Mouse (Mus musculus) erythroid progenitor cell, adult 5-6 weeks (primary cell): Measurements from ENCODE around the gene Tmem95. TPM values are rescaled to one million over a fixed set of nuclear protein-coding genes. Genes with fewer than 3 reads are reported as not detected.

Experiments used
- total RNA-seq, 2 experiments: library from RNA; stranded (forward) in 1 of 2; stranded (reverse) in 1 of 2; fragments of 150-400 nt in 1 of 2; fragments of 186-747, 209-891 nt in 1 of 2; gene quantifications; 2 replicates each; pipeline versions ENCODE4 v1.2.3 to v1.2.4; 2015 to 2017; ENCODE audit warnings: low replicate concordance in 2 of 2

Tmem95 gene
- total RNA-seq, 2 experiments from 2014 or later = not detected

Other genes with a start within 250 kb of the Tmem95 start
Only the 30 nearest of the 40 such genes appear.
- gene Polr2a, start 119.4 kb downstream of the Tmem95 start, total RNA-seq (2015; ENCODE audit: low replicate concordance) = 124 and 145 TPM in 2 replicates
- 131 and 162 TPM in 2 replicates for gene Polr2a, start 119.4 kb downstream of the Tmem95 start, total RNA-seq (2017; ENCODE audit: low replicate concordance)
- gene Slc35g3, start 116.0 kb downstream of the Tmem95 start, total RNA-seq (2015; ENCODE audit: low replicate concordance) = not detected in 2 replicates
- not detected in 2 replicates for gene Slc35g3, start 116.0 kb downstream of the Tmem95 start, total RNA-seq (2017; ENCODE audit: low replicate concordance)
- 2.9 and 3.8 TPM in 2 replicates for gene Zbtb4, start 112.1 kb downstream of the Tmem95 start, total RNA-seq (2015; ENCODE audit: low replicate concordance)
- gene Zbtb4, start 112.1 kb downstream of the Tmem95 start, total RNA-seq (2017; ENCODE audit: low replicate concordance) = 0.77 and 3.0 TPM in 2 replicates
- gene Chrnb1, start 82.1 kb downstream of the Tmem95 start, total RNA-seq (2015; ENCODE audit: low replicate concordance) = not detected in 2 replicates
- gene Chrnb1, start 82.1 kb downstream of the Tmem95 start, total RNA-seq (2017; ENCODE audit: low replicate concordance) = 0.77 TPM in 1 of 2 replicates, not detected in the other
- gene Fgf11, start 76.2 kb downstream of the Tmem95 start, total RNA-seq (2015; ENCODE audit: low replicate concordance) = not detected in 2 replicates
- gene Fgf11, start 76.2 kb downstream of the Tmem95 start, total RNA-seq (2017; ENCODE audit: low replicate concordance) = not detected in 2 replicates
- not detected in 2 replicates for gene Tmem102, start 72.4 kb downstream of the Tmem95 start, total RNA-seq (2015; ENCODE audit: low replicate concordance)
- gene Tmem102, start 72.4 kb downstream of the Tmem95 start, total RNA-seq (2017; ENCODE audit: low replicate concordance) = not detected in 2 replicates
- not detected in 2 replicates for gene Gm39566, start 62.7 kb downstream of the Tmem95 start, total RNA-seq (2015; ENCODE audit: low replicate concordance)
- not detected in 2 replicates for gene Gm39566, start 62.7 kb downstream of the Tmem95 start, total RNA-seq (2017; ENCODE audit: low replicate concordance)
- gene Spem2, start 59.6 kb downstream of the Tmem95 start, total RNA-seq (2015; ENCODE audit: low replicate concordance) = not detected in 2 replicates
- not detected in 2 replicates for gene Spem2, start 59.6 kb downstream of the Tmem95 start, total RNA-seq (2017; ENCODE audit: low replicate concordance)
- gene Spem1, start 55.8 kb downstream of the Tmem95 start, total RNA-seq (2015; ENCODE audit: low replicate concordance) = not detected in 2 replicates
- gene Spem1, start 55.8 kb downstream of the Tmem95 start, total RNA-seq (2017; ENCODE audit: low replicate concordance) = not detected in 2 replicates
- 0.72 and 0.84 TPM in 2 replicates for gene Nlgn2, start 40.2 kb downstream of the Tmem95 start, total RNA-seq (2015; ENCODE audit: low replicate concordance)
- 0.08 and 0.26 TPM in 2 replicates for gene Nlgn2, start 40.2 kb downstream of the Tmem95 start, total RNA-seq (2017; ENCODE audit: low replicate concordance)
- 258 and 276 TPM in 2 replicates for gene Tmem256, start 39.5 kb downstream of the Tmem95 start, total RNA-seq (2015; ENCODE audit: low replicate concordance)
- gene Tmem256, start 39.5 kb downstream of the Tmem95 start, total RNA-seq (2017; ENCODE audit: low replicate concordance) = 123 and 303 TPM in 2 replicates
- gene Plscr3, start 31.6 kb downstream of the Tmem95 start, total RNA-seq (2015; ENCODE audit: low replicate concordance) = 24.9 and 26.0 TPM in 2 replicates
- gene Plscr3, start 31.6 kb downstream of the Tmem95 start, total RNA-seq (2017; ENCODE audit: low replicate concordance) = 15.1 and 27.7 TPM in 2 replicates
- gene Tnk1, start 19.3 kb downstream of the Tmem95 start, total RNA-seq (2015; ENCODE audit: low replicate concordance) = 5.9 and 6.8 TPM in 2 replicates
- 7.3 and 8.1 TPM in 2 replicates for gene Tnk1, start 19.3 kb downstream of the Tmem95 start, total RNA-seq (2017; ENCODE audit: low replicate concordance)
- 0.72 and 0.84 TPM in 2 replicates for gene Kctd11, start 3.4 kb upstream of the Tmem95 start, total RNA-seq (2015; ENCODE audit: low replicate concordance)
- gene Kctd11, start 3.4 kb upstream of the Tmem95 start, total RNA-seq (2017; ENCODE audit: low replicate concordance) = 0.13 TPM in 1 of 2 replicates, not detected in the other
- 9.4 and 12.6 TPM in 2 replicates for gene Acap1, start 17.5 kb upstream of the Tmem95 start, total RNA-seq (2015; ENCODE audit: low replicate concordance)
- gene Acap1, start 17.5 kb upstream of the Tmem95 start, total RNA-seq (2017; ENCODE audit: low replicate concordance) = 8.5 and 11.6 TPM in 2 replicates
- 2.5 TPM in 1 of 2 replicates, not detected in the other for gene 2810408A11Rik, start 23.0 kb upstream of the Tmem95 start, total RNA-seq (2015; ENCODE audit: low replicate concordance)
- gene 2810408A11Rik, start 23.0 kb upstream of the Tmem95 start, total RNA-seq (2017; ENCODE audit: low replicate concordance) = 0.51 TPM in 1 of 2 replicates, not detected in the other
- 8.6 and 8.8 TPM in 2 replicates for gene Neurl4, start 23.1 kb upstream of the Tmem95 start, total RNA-seq (2015; ENCODE audit: low replicate concordance)
- gene Neurl4, start 23.1 kb upstream of the Tmem95 start, total RNA-seq (2017; ENCODE audit: low replicate concordance) = 23.2 and 59.7 TPM in 2 replicates
- gene Gps2, start 35.9 kb upstream of the Tmem95 start, total RNA-seq (2015; ENCODE audit: low replicate concordance) = 268 and 359 TPM in 2 replicates
- gene Gps2, start 35.9 kb upstream of the Tmem95 start, total RNA-seq (2017; ENCODE audit: low replicate concordance) = 130 and 161 TPM in 2 replicates
- gene Eif5a, start 43.9 kb upstream of the Tmem95 start, total RNA-seq (2015; ENCODE audit: low replicate concordance) = 394 and 471 TPM in 2 replicates
- gene Eif5a, start 43.9 kb upstream of the Tmem95 start, total RNA-seq (2017; ENCODE audit: low replicate concordance) = 246 and 254 TPM in 2 replicates
- not detected in 2 replicates for gene Ybx2, start 57.8 kb upstream of the Tmem95 start, total RNA-seq (2015; ENCODE audit: low replicate concordance)
- 3.9 TPM in 1 of 2 replicates, not detected in the other for gene Ybx2, start 57.8 kb upstream of the Tmem95 start, total RNA-seq (2017; ENCODE audit: low replicate concordance)
- gene Slc2a4, start 70.2 kb upstream of the Tmem95 start, total RNA-seq (2015; ENCODE audit: low replicate concordance) = 94.7 and 103 TPM in 2 replicates
- gene Slc2a4, start 70.2 kb upstream of the Tmem95 start, total RNA-seq (2017; ENCODE audit: low replicate concordance) = 246 and 613 TPM in 2 replicates
- gene Cldn7, start 86.8 kb upstream of the Tmem95 start, total RNA-seq (2015; ENCODE audit: low replicate concordance) = not detected in 2 replicates
- not detected in 2 replicates for gene Cldn7, start 86.8 kb upstream of the Tmem95 start, total RNA-seq (2017; ENCODE audit: low replicate concordance)
- 49.4 and 83.4 TPM in 2 replicates for gene Ctdnep1, start 103.1 kb upstream of the Tmem95 start, total RNA-seq (2015; ENCODE audit: low replicate concordance)
- 17.1 and 20.9 TPM in 2 replicates for gene Ctdnep1, start 103.1 kb upstream of the Tmem95 start, total RNA-seq (2017; ENCODE audit: low replicate concordance)
- 45.0 and 50.7 TPM in 2 replicates for gene Elp5, start 104.5 kb upstream of the Tmem95 start, total RNA-seq (2015; ENCODE audit: low replicate concordance)
- gene Elp5, start 104.5 kb upstream of the Tmem95 start, total RNA-seq (2017; ENCODE audit: low replicate concordance) = 25.3 and 45.8 TPM in 2 replicates
- gene Gabarap, start 113.1 kb upstream of the Tmem95 start, total RNA-seq (2015; ENCODE audit: low replicate concordance) = 393 and 394 TPM in 2 replicates
- 161 and 239 TPM in 2 replicates for gene Gabarap, start 113.1 kb upstream of the Tmem95 start, total RNA-seq (2017; ENCODE audit: low replicate concordance)
- 18.7 and 21.4 TPM in 2 replicates for gene Phf23, start 117.8 kb upstream of the Tmem95 start, total RNA-seq (2015; ENCODE audit: low replicate concordance)
- 22.2 and 25.4 TPM in 2 replicates for gene Phf23, start 117.8 kb upstream of the Tmem95 start, total RNA-seq (2017; ENCODE audit: low replicate concordance)
- gene Dvl2, start 122.6 kb upstream of the Tmem95 start, total RNA-seq (2015; ENCODE audit: low replicate concordance) = 2.9 and 4.3 TPM in 2 replicates
- 0.30 and 2.4 TPM in 2 replicates for gene Dvl2, start 122.6 kb upstream of the Tmem95 start, total RNA-seq (2017; ENCODE audit: low replicate concordance)
- gene Acadvl, start 137.4 kb upstream of the Tmem95 start, total RNA-seq (2015; ENCODE audit: low replicate concordance) = 24.9 and 52.8 TPM in 2 replicates
- gene Acadvl, start 137.4 kb upstream of the Tmem95 start, total RNA-seq (2017; ENCODE audit: low replicate concordance) = 20.7 and 23.4 TPM in 2 replicates
- gene Dlg4, start 138.9 kb upstream of the Tmem95 start, total RNA-seq (2015; ENCODE audit: low replicate concordance) = not detected in 2 replicates
- gene Dlg4, start 138.9 kb upstream of the Tmem95 start, total RNA-seq (2017; ENCODE audit: low replicate concordance) = 1.1 and 2.7 TPM in 2 replicates
- gene Asgr1, start 176.1 kb upstream of the Tmem95 start, total RNA-seq (2015; ENCODE audit: low replicate concordance) = not detected in 2 replicates
- gene Asgr1, start 176.1 kb upstream of the Tmem95 start, total RNA-seq (2017; ENCODE audit: low replicate concordance) = not detected in 2 replicates